Mouse (Mus musculus): Measurements from ENCODE around the gene Tubg2. TPM values are rescaled to one million over a fixed set of nuclear protein-coding genes. Genes with fewer than 3 reads are reported as not detected.

Gene Tubg2
- polyA plus RNA-seq, 1 experiment from 2014 or later: 6.6 TPM

DNA sequence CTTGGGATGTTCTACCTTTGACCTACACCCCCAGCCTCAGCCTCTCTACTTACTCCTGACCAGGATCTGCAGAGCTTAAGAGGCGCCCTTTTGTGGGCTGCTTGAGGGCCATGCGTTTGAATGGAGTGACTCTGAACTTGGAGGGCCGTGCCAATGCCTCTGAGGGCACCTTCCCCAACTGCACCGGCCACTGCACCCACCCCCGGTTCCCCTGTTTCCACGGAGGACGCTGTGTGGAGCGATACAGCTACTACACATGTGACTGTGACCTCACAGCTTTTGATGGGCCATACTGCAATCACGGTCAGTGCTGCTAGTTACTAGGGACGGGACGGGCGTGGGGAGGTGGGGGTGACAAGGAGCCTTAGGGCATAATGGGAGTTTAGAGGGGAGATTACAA, 29.3 kb downstream of the Tubg2 start:
- H3K27ac ChIP-seq (replicated peaks; ENCODE audit: low read depth, low read length): no peak overlapping the region
- 79% methylated on average over 12 of the region's 12 CpGs for WGBS
- no peaks in the 10 kb centered on the region for H3K36me3 ChIP-seq (ENCODE audit: control insufficient read depth, insufficient read depth, low read length)

DNA sequence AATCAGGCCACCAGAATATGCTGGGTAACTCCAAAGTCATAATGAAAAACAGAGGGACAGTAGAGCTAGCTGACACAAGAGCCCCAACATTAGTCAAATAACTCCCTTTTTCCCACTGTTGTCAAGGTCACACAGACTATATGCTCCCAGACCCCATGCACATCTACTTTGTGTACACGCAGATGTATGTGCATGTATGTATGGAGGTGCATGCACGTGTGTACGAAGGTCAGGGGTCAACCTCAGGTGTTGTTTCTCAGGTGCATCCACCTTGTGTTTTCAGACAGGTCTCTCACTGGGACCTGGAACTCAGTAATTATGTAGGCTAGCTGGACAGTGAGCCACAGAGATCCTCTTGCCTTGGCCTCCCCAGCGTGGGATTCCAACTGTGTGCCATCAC, 29.7 kb downstream of the Tubg2 start:
- ATAC-seq (ENCODE audit: low read depth) (no peak), DNase-seq (ENCODE audit: low spot score) (no peak)
- 87% methylated on average over 4 of the region's 4 CpGs for WGBS

More for the DNA sequence above, 29.3 kb downstream of the Tubg2 start:
- Histone ChIP-seq H3K9me3 (ENCODE audit: control insufficient read depth, low read length) (no peaks in the 10 kb centered on the region), H3K4me3 (ENCODE audit: low read depth, low read length) (no peak overlapping the region), H3K4me1 (ENCODE audit: control insufficient read depth, insufficient read depth, low read length) (peaks cover 9% of the 10 kb centered on the region), H3K4me2 (ENCODE audit: low read depth, low read length) (no peak overlapping the region), H3K27me3 (replicated peaks; ENCODE audit: control insufficient read depth, insufficient read depth, low read length) (no peaks in the 10 kb centered on the region), H3K9ac (ENCODE audit: low read depth, low read length) (no peak overlapping the region)
- DNase-seq (ENCODE audit: low spot score) (no peak), ATAC-seq (ENCODE audit: low read depth) (no peak)

DNA sequence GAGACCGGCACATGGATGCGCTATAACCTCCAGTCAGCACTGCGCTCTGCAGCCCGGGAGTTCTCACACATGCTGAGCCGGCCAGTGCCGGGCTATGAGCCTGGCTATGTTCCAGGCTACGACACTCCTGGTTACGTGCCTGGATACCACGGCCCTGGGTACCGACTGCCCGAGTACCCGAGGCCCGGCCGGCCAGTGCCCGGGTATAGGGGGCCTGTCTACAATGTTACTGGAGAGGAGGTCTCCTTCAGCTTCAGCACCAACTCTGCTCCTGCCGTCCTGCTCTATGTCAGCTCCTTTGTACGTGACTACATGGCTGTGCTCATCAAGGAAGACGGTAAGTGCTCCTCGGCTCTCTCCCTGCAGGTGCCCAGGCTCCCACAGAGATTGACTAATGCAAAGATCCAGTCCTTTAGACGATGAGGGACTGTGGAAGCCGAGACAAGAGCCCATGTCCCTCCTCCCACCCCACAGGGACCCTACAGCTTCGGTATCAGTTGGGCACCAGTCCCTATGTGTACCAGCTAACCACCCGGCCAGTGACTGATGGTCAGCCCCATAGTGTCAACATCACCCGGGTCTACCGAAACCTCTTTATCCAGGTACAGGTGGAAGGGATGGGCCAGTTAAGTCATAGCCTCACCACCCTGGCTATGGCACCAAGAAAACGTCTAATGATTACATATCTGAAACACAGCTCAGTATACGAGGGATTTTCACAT, 31.0 kb downstream of the Tubg2 start:
- Histone ChIP-seq H3K9ac (ENCODE audit: low read depth, low read length) (no peak overlapping the region), H3K9me3 (ENCODE audit: control insufficient read depth, low read length) (no peaks in the 10 kb centered on the region), H3K27me3 (replicated peaks; ENCODE audit: control insufficient read depth, insufficient read depth, low read length) (no peaks in the 10 kb centered on the region), H3K4me1 (ENCODE audit: control insufficient read depth, insufficient read depth, low read length) (peaks cover 18% of the 10 kb centered on the region), H3K4me3 (ENCODE audit: low read depth, low read length) (no peak overlapping the region), H3K4me2 (ENCODE audit: low read depth, low read length) (no peak overlapping the region), H3K27ac (replicated peaks; ENCODE audit: low read depth, low read length) (no peak overlapping the region), H3K36me3 (ENCODE audit: control insufficient read depth, insufficient read depth, low read length) (no peaks in the 10 kb centered on the region)
- WGBS: 88% methylated on average over 27 of the region's 27 CpGs
- ATAC-seq (ENCODE audit: low read depth) (no peak), DNase-seq (ENCODE audit: low spot score) (no peak)

More for the DNA sequence above, 29.7 kb downstream of the Tubg2 start:
- Histone ChIP-seq H3K9me3 (ENCODE audit: control insufficient read depth, low read length) (no peaks in the 10 kb centered on the region), H3K9ac (ENCODE audit: low read depth, low read length) (no peak overlapping the region), H3K4me1 (ENCODE audit: control insufficient read depth, insufficient read depth, low read length) (peaks cover 14% of the 10 kb centered on the region), H3K27me3 (replicated peaks; ENCODE audit: control insufficient read depth, insufficient read depth, low read length) (no peaks in the 10 kb centered on the region), H3K27ac (replicated peaks; ENCODE audit: low read depth, low read length) (no peak overlapping the region), H3K4me3 (ENCODE audit: low read depth, low read length) (no peak overlapping the region), H3K4me2 (ENCODE audit: low read depth, low read length) (no peak overlapping the region), H3K36me3 (ENCODE audit: control insufficient read depth, insufficient read depth, low read length) (no peaks in the 10 kb centered on the region)

DNA sequence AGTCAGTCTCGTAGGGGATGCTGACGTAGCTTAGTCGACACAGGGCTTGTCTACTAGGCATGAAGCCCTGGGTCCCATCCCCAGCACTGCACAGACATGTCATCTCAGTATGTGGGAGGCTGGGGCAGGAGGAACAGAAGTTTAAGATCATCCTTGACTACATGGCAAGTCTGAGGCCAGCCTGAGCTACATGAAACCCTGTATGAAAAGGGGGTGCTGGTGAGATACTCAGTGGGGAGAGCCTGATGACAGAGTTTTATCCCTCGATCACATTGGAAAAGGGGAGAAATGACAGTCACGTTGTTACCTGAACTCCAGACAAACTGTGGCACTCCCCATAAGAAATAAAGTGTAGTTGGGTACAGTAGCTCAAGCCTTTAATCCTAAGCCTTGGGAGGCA, 31.8 kb downstream of the Tubg2 start:
- no peak for ATAC-seq (ENCODE audit: low read depth)
- no peak overlapping the region for H3K27ac ChIP-seq (replicated peaks; ENCODE audit: low read depth, low read length)
- H3K4me1 ChIP-seq (ENCODE audit: control insufficient read depth, insufficient read depth, low read length): peaks cover 18% of the 10 kb centered on the region
- no peak overlapping the region for H3K4me3 ChIP-seq (ENCODE audit: low read depth, low read length)
- no peak overlapping the region for H3K4me2 ChIP-seq (ENCODE audit: low read depth, low read length)
- H3K9me3 ChIP-seq (ENCODE audit: control insufficient read depth, low read length): no peaks in the 10 kb centered on the region
- H3K36me3 ChIP-seq (ENCODE audit: control insufficient read depth, insufficient read depth, low read length): peaks cover 4% of the 10 kb centered on the region; the same call in 1 of the 2 replicates
- H3K27me3 ChIP-seq (replicated peaks; ENCODE audit: control insufficient read depth, insufficient read depth, low read length): no peaks in the 10 kb centered on the region
- DNase-seq (ENCODE audit: low spot score): no peak
- WGBS: 89% methylated on average over 5 of the region's 5 CpGs
- no peak overlapping the region for H3K9ac ChIP-seq (ENCODE audit: low read depth, low read length)

DNA sequence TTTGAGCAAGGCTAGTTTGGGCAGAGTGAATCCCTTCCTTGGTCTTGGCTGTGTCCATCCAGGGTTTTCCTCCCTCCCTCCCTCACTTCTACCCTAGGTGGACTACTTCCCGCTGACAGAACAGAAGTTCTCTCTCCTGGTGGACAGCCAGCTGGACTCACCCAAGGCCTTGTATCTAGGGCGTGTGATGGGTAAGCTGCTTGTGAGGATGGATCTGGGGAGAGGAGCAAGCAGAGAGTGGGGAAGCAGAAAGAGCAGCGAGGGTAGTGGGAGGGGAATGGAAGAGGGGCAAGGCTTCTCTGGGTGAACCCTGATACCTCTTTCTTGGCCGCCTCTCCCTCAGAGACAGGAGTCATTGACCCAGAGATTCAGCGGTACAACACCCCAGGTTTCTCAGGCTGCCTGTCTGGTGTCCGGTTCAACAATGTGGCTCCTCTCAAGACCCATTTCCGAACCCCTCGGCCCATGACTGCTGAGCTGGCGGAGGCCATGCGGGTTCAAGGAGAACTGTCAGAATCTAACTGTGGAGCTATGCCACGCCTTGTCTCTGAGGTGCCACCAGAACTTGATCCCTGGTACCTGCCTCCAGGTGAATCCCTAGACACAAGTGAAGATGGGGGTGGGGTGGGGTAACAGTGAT, 32.6 kb downstream of the Tubg2 start:
- WGBS: 86% methylated on average over 11 of the region's 11 CpGs
- Histone ChIP-seq H3K4me1 (ENCODE audit: control insufficient read depth, insufficient read depth, low read length) (peaks cover 18% of the 10 kb centered on the region), H3K9me3 (ENCODE audit: control insufficient read depth, low read length) (no peaks in the 10 kb centered on the region), H3K4me3 (ENCODE audit: low read depth, low read length) (no peak overlapping the region), H3K27me3 (replicated peaks; ENCODE audit: control insufficient read depth, insufficient read depth, low read length) (no peaks in the 10 kb centered on the region), H3K4me2 (ENCODE audit: low read depth, low read length) (no peak overlapping the region), H3K27ac (replicated peaks; ENCODE audit: low read depth, low read length) (no peak overlapping the region), H3K36me3 (ENCODE audit: control insufficient read depth, insufficient read depth, low read length) (peaks cover 11% of the 10 kb centered on the region), H3K9ac (ENCODE audit: low read depth, low read length) (no peak overlapping the region)
- DNase-seq (ENCODE audit: low spot score) (no peak), ATAC-seq (ENCODE audit: low read depth) (no peak)

DNA sequence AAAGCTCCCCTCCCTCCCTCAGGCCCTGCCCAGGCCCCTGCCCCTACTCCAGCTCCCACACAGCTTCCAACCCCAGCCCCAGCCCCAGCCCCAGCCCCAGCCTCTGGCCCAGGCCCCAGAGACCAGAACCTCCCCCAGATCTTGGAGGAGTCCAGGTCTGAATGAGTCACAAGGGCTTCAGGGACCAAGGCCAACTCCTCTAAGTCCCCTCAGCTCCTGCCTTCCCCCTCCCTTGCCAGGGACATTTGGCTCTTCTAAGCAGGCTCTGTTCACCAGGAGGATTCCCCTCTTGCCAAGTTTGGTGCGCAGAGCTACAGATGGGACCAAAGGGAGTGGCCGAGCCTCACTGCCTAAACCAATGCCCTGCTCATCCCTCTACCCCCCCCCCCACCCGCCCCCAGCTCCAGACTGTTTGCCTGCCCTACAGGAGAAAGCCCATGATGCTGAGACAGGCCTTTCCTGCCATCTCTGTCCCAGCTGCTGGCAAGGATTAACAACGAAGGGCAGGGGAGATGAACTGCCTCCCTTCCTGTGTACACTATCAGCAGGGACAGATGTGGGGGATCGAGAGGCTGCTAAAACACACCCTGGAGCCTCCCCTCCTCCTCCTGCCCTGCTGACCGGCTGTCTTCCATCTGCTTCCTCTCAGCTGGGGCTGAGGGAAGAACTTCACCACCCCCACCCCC, 33.9 kb downstream of the Tubg2 start:
- peak; percentile 82 for ATAC-seq (ENCODE audit: low read depth)
- no peaks in the 10 kb centered on the region for H3K9me3 ChIP-seq (ENCODE audit: control insufficient read depth, low read length)
- H3K4me3 ChIP-seq (ENCODE audit: low read depth, low read length): no peak overlapping the region
- peak overlapping the region; percentile 3; the same call in 1 of the 2 replicates for H3K4me2 ChIP-seq (ENCODE audit: low read depth, low read length)
- DNase-seq (ENCODE audit: low spot score): peak; percentile 88
- H3K4me1 ChIP-seq (ENCODE audit: control insufficient read depth, insufficient read depth, low read length): peaks cover 18% of the 10 kb centered on the region
- WGBS: 6% methylated on average over 5 of the region's 6 CpGs
- H3K27me3 ChIP-seq (replicated peaks; ENCODE audit: control insufficient read depth, insufficient read depth, low read length): no peaks in the 10 kb centered on the region
- H3K9ac ChIP-seq (ENCODE audit: low read depth, low read length): peak overlapping the region; percentile 34; the same call in 1 of the 2 replicates
- H3K36me3 ChIP-seq (ENCODE audit: control insufficient read depth, insufficient read depth, low read length): peaks cover 25% of the 10 kb centered on the region
- H3K27ac ChIP-seq (replicated peaks; ENCODE audit: low read depth, low read length): peak overlapping the region; percentile 85

DNA sequence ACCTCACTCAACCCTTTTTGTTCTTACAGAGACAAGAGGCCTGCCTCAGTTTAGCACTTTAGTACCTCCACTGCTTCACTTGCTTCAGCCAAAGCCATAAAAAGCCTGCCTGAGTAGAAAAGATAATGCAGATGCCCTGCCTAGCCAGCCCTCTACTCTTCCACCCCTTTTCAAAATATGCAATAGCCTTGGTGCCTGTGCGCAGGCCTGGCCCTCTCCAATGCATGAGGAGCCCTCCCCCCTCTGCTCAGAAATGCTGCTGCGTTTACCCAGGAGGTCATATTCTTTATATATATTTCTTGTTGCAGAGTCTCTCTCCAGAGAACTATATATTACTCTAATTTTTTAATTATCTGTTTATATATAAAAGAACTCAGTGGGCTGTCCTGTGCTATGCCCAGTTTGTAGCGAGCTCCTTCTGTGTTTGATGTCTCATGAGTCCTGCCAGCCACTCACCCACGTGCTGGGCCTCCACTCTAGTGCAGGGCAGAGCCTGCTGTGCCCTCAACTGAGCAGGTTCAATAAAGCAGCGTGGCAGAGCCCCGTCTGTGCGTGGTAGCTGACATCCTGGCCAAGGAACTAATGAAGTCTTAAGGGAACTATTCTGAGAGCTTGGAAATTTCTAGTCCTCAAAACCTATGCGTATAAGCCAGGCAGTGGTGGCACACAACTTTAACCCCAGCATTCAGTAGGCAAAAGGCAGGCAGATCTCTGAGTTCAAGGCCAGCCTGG, 34.6 kb downstream of the Tubg2 start:
- Histone ChIP-seq H3K27me3 (replicated peaks; ENCODE audit: control insufficient read depth, insufficient read depth, low read length) (no peaks in the 10 kb centered on the region), H3K9ac (ENCODE audit: low read depth, low read length) (peak overlapping the region; percentile 19; the same call in 1 of the 2 replicates), H3K36me3 (ENCODE audit: control insufficient read depth, insufficient read depth, low read length) (peaks cover 32% of the 10 kb centered on the region), H3K4me3 (ENCODE audit: low read depth, low read length) (no peak overlapping the region), H3K9me3 (ENCODE audit: control insufficient read depth, low read length) (no peaks in the 10 kb centered on the region), H3K27ac (replicated peaks; ENCODE audit: low read depth, low read length) (peak overlapping the region; percentile 85), H3K4me1 (ENCODE audit: control insufficient read depth, insufficient read depth, low read length) (peaks cover 18% of the 10 kb centered on the region), H3K4me2 (ENCODE audit: low read depth, low read length) (peak overlapping the region; percentile 3; the same call in 1 of the 2 replicates)
- DNase-seq (ENCODE audit: low spot score): no peak
- ATAC-seq (ENCODE audit: low read depth): no peak
- 39% methylated on average over 8 of the region's 8 CpGs for WGBS
